In genomic region chr2:105399085-105399891, GRCm38 (mm10) we compare ENCODE assay signal across 8 mouse cellular contexts. TPM values are rescaled to one million over a fixed set of nuclear protein-coding genes. Genes with fewer than 3 reads are reported as not detected.
DNase-seq lines count a peak whose midpoint lies in the region; ATAC-seq and TF ChIP-seq lines count a peak whose summit lies in the region.

Rcn1 (minus strand) TSS chr2:105399319.

- no peaks in the 10 kb centered on the region for H3K9me3 ChIP-seq in G1E (replicated peaks)
- H3K9me3 ChIP-seq in forebrain, embryonic 16.5 days (ENCODE audit: control insufficient read depth, low read length) = no peaks in the 10 kb centered on the region
- H3K9me3 ChIP-seq in lung, embryonic 16.5 days (ENCODE audit: control insufficient read depth, low read length) = no peaks in the 10 kb centered on the region

- peak within 1 kb of the TSS; percentile 78 for H3K4me3 ChIP-seq in G1E (ENCODE audit: low read depth, low read length)
- H3K4me3 ChIP-seq in forebrain, embryonic 16.5 days (replicated peaks; ENCODE audit: low read length) = peak within 1 kb of the TSS; percentile 63
- H3K4me3 ChIP-seq in lung, embryonic 16.5 days (ENCODE audit: low read length) = peak within 1 kb of the TSS; percentile 74

- under 1% methylated on average over 56 of the region's 57 CpGs for WGBS in forebrain, embryonic 16.5 days
- under 1% methylated on average over 54 of the region's 57 CpGs for WGBS in lung, embryonic 16.5 days

- peak; percentile 82 for ATAC-seq in G1E (ENCODE audit: extremely low read depth, insufficient number of reproducible peaks, low FRiP score, poor library complexity, severe bottlenecking)
- peak; percentile 93 for ATAC-seq in forebrain, embryonic 16.5 days
- ATAC-seq in lung, embryonic 16.5 days (ENCODE audit: low read depth) = peak; percentile 98

- peak; percentile 71 for DNase-seq in G1E (ENCODE audit: low spot score)
- DNase-seq in cerebellum, adult 18-20 months = peak; percentile 16 to 30
- DNase-seq in heart, postnatal 25 days (ENCODE audit: low spot score) = peak; percentile 72
- peak; percentile 13 to 28 for DNase-seq in layer of hippocampus, adult 18-20 months (ENCODE audit: low spot score in 2 of 2)
- peak; percentile 72 for DNase-seq in ovary, postnatal 10 days (ENCODE audit: low spot score)
- peak; percentile 79 for DNase-seq in thymus, postnatal 14 days

- peak within 1 kb of the TSS; percentile 80 for H3K4me2 ChIP-seq in forebrain, embryonic 16.5 days (ENCODE audit: low read length)
- H3K4me2 ChIP-seq in lung, embryonic 16.5 days (ENCODE audit: low read depth, low read length) = peak within 1 kb of the TSS; percentile 69

- H3K27me3 ChIP-seq in G1E (ENCODE audit: insufficient read depth, low read length) = no peaks in the 10 kb centered on the region; the same call in 1 of the 2 replicates
- H3K27me3 ChIP-seq in forebrain, embryonic 16.5 days (replicated peaks; ENCODE audit: control insufficient read depth, insufficient read depth, low read length) = no peaks in the 10 kb centered on the region
- no peaks in the 10 kb centered on the region for H3K27me3 ChIP-seq in lung, embryonic 16.5 days (ENCODE audit: control insufficient read depth, insufficient read depth, low read depth, low read length)

- TF ChIP-seq CTCF in G1E (IDR thresholded peaks at IDR 0.05; ENCODE audit: low read depth, low read length) = no peak

- peak within 1 kb of the TSS; percentile 71 for H3K9ac ChIP-seq in forebrain, embryonic 16.5 days (replicated peaks; ENCODE audit: low read depth, low read length)
- peak within 1 kb of the TSS; percentile 88 for H3K9ac ChIP-seq in lung, embryonic 16.5 days (ENCODE audit: low read length)

- peak within 1 kb of the TSS; percentile 29 for H3K27ac ChIP-seq in forebrain, embryonic 16.5 days (ENCODE audit: low read length)
- peak within 1 kb of the TSS; percentile 94 for H3K27ac ChIP-seq in lung, embryonic 16.5 days (ENCODE audit: low read length)

- H3K36me3 ChIP-seq in G1E (replicated peaks) = peaks cover 19% of the 10 kb centered on the region
- no peaks in the 10 kb centered on the region for H3K36me3 ChIP-seq in forebrain, embryonic 16.5 days (ENCODE audit: control insufficient read depth, insufficient read depth)
- no peaks in the 10 kb centered on the region; the same call in 1 of the 2 replicates for H3K36me3 ChIP-seq in lung, embryonic 16.5 days (ENCODE audit: control insufficient read depth, insufficient read depth, low read length)

- intact Hi-C loops in heart, postnatal 25 days (cut with DNase I) = no loop called here

- H3K4me1 ChIP-seq in G1E (ENCODE audit: insufficient read depth, low read depth, low read length) = peaks cover 43% of the 10 kb centered on the region
- H3K4me1 ChIP-seq in forebrain, embryonic 16.5 days (replicated peaks; ENCODE audit: control insufficient read depth, insufficient read depth, low read length) = peaks cover 10% of the 10 kb centered on the region; the same call in 1 of the 2 replicates
- H3K4me1 ChIP-seq in lung, embryonic 16.5 days (replicated peaks; ENCODE audit: control insufficient read depth, insufficient read depth, low read length) = peaks cover 18% of the 10 kb centered on the region

RNA-seq across cellular contexts. Expression of gene Rcn1, which starts in this region (rescaled TPM):
- total RNA-seq in G1E (2014; fragmentation: Nextera tagmentation) = 6.1 and 7.4 TPM in 2 replicates
- total RNA-seq in G1E (2017) = 22.1 and 23.6 TPM in 2 replicates
- polyA plus RNA-seq in G1E (2012) = 2.5 and 3.0 TPM in 2 replicates
- polyA plus RNA-seq in forebrain, embryonic 16.5 days (2015; fragmentation: Nextera tagmentation; extraction: Ambion mirVana) = 46.7 and 53.9 TPM in 2 replicates
- total RNA-seq in heart, postnatal 25 days (2021) = 10 to 100 TPM; 24.7 to 24.8 TPM
- 10 to 100 TPM; 17.8 to 22.5 TPM for total RNA-seq in layer of hippocampus, adult 18-20 months (2021)
- 124 and 134 TPM in 2 replicates for polyA plus RNA-seq in lung, embryonic 16.5 days (2015; fragmentation: Nextera tagmentation; extraction: Ambion mirVana)

Comparison
In these comparisons a context has a peak if more than half of its experiments do, and no peak if none do; other contexts are left out.
1. Peak in every context shown above with its lines: DNase-seq, ATAC-seq, H3K4me3 ChIP-seq and H3K27ac ChIP-seq.
2. RNA of gene Rcn1 (polyA plus RNA-seq): 124 to 134 TPM in lung, embryonic 16.5 days and 46.7 to 53.9 TPM in forebrain, embryonic 16.5 days; 2.5 to 3.0 TPM in G1E; every median in the first group is over 10 times any median in the second.
3. DNase-seq: peak in every context shown above with its lines; median percentile 79 in thymus, postnatal 14 days; 72 in heart, postnatal 25 days; 72 in ovary, postnatal 10 days; 71 in G1E; 23 in cerebellum, adult 18-20 months; 20 in layer of hippocampus, adult 18-20 months.